Mouse (Mus musculus) urinary bladder, postnatal 36 days (tissue): ENCODE data around the gene Nckap5.
"Not testable (repeated sequence)": the region's sequence is repeated elsewhere in the genome, so short reads cannot be mapped to it uniquely, and the experiment has no call there.

Experiments
- DNase-seq, 2 experiments: peaks; one replicate each; pipeline ENCODE4 v3.0.0; 2022; ENCODE audit warnings: low spot score in 2 of 2, mixed read lengths in 1 of 2

The Nckap5 gene

DNA sequence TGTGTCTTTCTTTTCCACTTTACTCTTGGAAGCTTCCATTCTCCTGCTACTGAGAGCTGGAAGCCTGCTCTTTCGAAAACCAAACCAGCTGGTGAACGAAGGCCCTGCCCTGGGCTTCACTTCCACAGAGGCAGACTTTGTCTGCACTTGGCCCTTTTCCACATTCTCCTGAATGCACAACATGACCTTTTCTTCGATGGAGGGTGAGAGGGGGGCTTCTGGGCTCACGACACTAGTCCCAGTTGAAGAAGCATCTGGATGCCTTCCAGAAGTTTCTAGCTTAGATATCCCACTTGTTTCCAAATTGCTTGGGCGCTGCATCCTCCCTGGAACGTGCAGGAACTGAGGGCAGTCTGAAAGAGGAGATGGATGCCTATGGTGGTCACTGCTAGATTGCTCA lies 806.1 kb downstream of the Nckap5 start:
- no peak for DNase-seq

DNA sequence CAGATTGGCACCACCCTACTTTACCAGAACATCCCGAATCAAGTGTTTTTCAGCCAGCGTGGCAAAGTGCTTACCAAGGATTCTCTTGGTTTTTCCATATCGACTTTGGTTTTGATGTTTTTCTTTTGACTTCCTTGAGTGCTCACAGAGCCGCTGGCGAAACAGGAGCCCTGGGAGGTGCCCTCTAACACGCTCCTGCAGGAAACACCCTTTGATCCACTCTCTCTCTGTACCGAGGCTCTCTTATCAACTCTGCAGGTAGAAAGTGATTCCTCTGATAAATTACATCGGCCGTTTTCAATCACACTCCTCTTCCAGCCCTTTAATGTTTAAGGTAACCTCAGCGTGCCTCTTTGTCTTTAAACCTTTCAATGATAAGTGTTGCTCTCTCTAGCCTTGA lies 807.6 kb downstream of the Nckap5 start:
- no peak for DNase-seq

DNA sequence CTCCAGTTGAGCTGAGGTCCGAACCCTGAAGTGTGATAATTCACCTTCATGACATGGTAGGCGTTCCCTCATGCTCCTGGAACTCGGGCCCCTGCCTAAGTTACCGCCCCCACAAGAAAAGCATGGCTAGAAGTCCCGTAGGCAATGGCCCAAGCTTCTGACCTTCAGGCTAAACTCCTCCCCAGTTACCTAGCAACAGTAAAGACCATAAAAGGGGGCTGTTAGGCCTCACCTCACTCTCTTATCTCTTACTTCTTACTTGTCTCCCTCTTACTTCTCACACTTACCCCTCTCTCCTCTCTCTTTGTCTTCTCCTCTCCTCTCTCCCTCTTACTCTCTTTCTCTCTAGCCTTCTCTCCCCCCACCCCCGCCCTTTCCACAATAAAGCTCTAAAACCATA lies 811.9 kb downstream of the Nckap5 start:
- not testable (repeated sequence) for DNase-seq

DNA sequence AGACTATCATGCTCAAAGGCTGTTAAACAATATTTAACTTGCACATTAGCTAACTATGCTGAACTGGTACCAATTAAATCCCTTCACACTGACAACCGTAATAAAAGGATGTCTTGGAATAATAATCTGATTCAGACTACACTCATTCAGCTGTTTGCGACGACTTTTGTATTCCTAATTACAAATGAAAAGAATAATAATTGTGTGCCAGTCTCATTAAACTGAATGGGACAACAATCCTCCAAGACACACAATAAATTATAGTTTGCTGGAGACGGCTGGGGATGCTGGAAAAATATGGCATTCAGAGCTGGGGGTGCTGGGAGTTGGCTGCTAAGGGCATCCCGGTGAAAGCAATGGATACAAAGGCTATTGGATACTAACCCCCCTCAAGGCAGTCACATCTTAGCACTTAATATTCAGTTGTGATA lies 818.9 kb downstream of the Nckap5 start:
- DNase-seq: no peak

DNA sequence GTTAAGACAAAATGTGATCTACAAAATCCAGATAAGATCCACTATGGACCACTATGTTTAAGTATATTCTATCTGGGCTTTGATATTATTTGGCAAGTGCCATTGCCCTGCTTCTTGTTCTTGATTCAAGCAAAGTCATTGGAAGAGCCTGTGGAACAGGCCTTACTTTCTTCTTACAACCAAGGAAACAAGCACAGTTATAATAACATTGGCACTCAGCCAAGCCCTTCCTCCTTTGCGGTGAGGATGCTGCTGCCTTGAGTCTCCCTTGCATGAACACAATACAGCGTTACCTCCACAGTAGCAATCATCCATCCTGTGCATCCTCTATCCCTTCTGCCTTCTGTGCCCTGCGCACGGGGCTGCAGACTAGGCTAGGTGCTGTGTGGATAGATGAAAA lies 823.0 kb downstream of the Nckap5 start:
- no peak for DNase-seq

DNA sequence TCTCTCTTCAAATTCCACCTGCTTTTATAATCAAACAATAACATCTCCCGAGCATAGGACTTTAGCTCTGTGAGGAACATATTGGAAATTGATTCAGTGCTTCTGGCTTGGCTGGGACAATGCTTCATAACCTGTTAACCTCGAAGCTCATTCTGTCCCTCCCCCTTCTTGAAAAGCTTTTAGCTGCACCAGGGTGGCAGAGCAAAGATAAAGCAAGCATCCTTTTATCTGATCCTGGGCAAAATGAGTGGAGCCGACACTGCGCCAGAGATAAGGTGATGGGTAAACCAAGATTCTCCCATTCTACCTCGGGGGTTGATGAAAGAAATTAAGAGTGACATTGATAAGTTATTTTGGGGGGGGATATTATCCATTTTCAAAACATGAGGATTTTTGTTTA lies 824.9 kb downstream of the Nckap5 start:
- DNase-seq: no peak

DNA sequence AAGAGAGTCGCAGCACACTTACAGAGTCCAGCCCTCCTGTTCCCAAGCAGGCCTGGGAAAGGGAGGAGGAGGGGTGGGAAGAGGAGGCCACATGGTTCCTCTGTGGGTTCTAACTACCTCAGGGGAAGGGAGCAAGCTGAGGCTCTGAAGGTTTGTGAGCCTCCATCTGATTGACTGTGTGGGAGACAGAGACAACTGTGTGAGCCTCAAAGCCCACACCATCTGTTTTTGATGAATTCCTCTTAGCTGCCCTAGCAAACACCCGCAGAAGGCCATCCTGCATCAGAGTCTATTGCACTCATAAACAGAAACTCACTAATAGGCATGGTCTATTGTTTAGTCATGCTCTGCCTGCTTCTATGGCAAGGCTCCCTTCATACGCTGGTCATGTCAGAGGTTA lies 834.1 kb downstream of the Nckap5 start:
- no peak for DNase-seq

DNA sequence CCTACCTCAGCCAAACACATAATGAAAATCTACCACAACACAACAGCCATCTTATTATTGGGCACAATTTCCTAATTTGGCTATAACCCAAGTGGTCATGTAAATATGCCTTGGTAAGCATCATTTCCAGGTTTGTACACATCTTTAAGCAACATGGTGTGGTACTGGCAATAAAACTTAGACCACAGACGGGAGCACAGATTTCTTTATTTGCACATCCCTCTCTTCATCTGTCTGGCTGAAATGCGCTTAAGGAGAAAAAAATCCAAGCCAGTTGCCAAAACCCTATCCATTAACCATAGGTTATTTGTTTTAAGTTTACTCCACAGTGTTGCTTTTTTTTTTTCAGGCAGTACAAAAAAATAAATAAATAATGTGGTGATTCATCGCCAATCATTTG lies 842.8 kb downstream of the Nckap5 start:
- DNase-seq: no peak

DNA sequence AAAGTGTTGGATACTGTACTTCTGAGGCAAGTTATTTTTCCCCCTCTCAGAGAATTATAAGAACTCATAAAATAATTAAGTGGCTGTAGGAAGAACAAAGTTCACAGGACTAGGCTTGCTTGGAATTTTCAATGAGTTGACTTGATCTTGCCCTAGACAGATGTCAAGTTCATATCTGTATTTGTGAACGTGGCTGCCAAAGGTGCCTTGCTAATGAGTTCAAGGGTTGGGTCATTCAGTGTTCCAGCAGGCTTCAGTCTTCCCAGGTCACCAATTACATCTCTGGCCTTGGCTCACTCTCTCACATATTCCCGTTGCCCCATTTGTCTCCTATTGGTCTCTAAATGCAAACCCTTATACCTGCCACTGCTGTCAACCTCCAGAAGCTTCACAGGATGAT lies 846.0 kb downstream of the Nckap5 start:
- no peak for DNase-seq

DNA sequence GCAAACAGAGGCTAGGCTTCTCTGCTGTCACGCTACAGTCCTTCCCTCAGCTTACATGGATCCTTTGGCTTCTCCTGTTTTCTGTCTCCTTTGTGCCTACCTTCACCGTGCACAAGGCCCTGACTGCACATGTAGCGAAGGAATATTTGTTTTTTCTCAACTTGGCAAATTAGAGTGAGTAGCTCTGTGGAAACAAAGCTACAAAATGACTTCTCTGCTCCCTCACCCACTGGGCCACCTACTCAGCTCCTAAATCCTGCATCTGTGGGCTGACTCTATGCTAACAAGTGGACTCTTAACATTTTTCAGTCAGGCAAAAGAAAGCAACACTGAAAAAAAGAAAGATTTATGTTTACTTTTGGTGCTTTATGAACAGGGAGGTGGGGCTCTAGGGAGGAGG lies 856.0 kb downstream of the Nckap5 start:
- no peak for DNase-seq

DNA sequence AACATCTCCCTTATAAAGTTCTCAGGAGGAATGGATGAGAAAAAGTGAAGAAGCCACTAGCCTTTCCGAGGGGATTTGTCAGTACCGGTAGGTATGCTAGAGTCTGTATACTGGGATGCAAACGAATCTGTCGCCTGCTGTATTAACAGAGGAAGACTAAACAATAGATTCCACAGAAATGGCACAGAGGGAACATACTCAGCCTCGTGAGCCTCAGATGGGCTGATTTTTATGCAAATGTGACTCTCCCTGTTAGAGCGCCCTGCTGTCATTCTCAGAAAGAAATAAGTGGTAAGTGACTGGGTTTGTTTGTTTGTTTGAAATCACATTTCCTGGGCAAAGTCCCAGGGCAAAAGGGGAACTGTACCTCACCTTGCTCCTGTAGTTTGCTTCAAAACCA lies 858.7 kb downstream of the Nckap5 start:
- DNase-seq: no peak

DNA sequence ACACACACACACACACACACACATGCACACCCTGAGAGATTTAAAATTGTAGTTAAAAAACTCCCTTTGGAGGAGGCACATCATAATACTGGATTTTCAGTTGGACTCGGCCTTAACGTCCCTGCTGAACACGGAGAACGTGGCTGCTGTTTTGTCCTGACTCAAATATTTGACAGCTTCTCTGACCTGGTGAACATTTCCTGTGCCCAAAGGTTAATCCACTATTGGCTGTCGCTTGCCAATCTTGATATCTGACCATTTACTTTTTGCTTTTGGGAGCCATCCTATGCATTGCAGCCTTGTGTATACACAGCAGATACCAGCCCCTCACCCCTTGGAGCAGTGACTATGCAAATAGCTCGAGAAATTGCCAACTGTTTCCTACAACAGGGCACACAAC lies 862.9 kb downstream of the Nckap5 start:
- DNase-seq: no peak

DNA sequence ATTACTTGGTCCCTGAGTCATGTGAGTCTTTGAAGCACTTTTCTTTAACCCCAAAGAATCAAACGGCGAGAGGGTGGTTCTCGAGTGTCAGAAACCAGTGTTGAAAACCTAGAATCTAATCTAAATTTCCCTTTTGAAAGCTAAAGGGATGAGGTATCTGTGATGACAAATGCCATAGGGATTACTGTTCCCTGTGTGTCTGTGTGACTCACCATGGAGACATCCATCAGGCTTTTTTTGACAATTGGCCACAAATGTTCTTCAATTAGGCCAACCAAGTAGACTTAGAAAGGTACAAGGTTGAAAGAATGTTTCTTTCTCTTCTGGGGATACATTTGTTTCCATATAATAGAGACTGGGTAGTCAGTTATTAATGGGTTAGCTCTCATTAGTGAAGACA lies 879.6 kb downstream of the Nckap5 start:
- DNase-seq: no peak

DNA sequence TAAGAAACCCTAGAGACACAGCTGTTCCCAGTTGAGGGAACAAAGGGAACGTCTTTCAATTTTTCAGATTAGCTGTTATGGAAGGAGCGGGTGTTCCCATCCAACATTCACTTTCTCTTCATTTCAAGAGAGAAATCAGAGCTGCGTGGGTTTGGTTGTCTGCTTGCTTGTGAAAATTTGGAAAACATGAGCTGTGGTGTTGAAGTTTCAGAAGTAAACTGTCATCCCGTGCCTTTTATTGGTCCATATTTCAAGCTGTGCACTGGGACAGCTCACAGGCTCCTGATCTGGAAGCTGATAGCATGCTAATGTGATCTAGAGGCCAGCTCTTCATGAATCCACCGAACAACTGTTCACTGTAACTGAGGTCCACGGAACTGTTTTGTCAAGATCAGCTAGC lies 881.5 kb downstream of the Nckap5 start:
- DNase-seq: no peak

DNA sequence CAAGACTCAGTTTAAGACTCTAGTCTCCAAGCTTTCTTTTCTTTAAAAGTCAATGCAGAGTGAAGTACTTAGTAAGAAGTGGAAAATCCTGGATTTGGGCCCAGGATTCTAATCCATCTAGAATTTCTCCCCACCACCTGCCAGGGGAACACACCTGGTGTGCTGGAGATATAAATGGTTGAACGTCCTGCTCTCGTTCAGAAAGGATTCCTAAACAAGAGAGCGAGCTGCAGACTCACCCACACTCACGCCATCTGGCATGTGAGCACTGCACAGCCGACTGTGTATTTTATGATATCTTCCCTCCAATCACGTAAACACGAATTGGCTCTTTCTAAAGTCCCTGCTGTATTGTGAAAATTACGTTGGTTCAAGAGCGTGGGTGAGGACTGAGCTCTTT lies 885.5 kb downstream of the Nckap5 start:
- DNase-seq: no peak

DNA sequence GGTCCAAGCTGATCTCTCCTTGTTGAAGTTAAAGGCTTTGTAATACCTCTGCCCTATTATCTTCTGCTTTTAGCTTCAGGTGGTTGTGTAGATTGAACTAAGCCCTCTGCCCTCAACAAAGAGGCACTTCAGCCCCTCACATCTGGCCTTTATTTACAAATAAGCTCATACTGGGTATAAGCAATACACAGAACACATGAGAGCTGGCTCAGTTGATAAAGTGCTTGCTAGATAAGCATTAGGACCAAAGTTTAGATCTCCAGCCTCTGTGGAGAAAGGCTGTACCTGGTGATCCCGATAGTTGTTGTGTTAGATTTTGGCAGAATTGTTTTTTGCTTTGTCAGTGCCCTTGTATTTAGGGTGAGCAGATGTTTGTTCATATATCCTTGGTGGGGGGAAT lies 887.3 kb downstream of the Nckap5 start:
- DNase-seq: no peak

DNA sequence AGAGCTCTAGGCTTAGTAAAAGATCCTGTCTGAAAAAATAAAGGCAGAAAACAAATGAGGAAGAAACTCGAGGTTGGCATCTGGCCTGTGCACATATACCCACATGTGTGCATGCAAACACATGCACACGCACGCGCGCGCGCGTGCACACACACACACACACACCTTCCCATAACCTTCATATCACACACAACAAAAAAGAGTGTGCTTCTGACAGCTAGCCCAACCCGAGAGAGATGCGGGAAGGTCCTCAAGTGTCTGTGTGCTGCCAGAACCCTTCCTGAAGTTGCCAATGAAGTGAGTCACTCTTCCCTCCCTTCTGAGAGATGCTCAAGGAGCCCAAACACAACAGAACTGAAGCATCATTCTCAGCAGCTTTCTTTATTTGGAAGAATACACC lies 905.1 kb downstream of the Nckap5 start:
- no peak for DNase-seq

DNA sequence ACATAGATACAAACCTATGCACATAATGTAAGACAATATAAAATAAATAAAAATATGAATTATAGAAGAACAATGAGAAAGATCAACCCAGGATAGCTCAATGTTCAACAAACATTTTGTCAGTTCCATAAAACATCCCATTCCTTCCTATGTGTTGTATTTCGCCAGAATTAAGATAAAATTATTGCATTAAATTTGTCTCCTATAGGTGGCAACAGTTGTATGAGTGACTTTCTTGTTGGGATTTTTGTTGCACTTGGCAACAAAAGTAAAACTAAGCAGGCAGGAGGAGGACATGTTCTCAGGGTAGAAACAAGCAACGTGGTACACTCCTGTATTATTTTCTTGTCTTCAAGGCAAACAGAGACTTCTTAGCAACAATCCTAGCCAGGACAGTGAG lies 907.5 kb downstream of the Nckap5 start:
- DNase-seq: no peak

DNA sequence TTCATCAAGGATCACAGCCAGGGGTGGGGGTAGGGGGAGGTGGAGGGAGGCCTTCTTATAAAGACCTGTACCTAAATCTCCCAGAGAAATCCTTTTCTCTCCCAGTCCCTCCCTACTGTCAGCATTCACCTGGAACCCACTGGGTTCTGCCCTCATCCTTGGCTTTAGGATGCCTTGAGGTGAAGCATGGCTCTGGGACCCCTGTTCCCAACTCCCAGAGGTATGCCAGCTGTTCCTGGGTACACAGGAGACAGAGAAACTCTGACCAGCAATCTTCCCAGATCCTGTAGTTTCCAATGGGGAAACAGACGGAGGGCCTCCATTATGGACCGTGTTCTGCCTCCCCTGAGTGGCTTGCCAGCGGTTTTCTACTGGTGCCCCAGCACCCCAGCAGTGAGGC lies 909.9 kb downstream of the Nckap5 start:
- no peak for DNase-seq

DNA sequence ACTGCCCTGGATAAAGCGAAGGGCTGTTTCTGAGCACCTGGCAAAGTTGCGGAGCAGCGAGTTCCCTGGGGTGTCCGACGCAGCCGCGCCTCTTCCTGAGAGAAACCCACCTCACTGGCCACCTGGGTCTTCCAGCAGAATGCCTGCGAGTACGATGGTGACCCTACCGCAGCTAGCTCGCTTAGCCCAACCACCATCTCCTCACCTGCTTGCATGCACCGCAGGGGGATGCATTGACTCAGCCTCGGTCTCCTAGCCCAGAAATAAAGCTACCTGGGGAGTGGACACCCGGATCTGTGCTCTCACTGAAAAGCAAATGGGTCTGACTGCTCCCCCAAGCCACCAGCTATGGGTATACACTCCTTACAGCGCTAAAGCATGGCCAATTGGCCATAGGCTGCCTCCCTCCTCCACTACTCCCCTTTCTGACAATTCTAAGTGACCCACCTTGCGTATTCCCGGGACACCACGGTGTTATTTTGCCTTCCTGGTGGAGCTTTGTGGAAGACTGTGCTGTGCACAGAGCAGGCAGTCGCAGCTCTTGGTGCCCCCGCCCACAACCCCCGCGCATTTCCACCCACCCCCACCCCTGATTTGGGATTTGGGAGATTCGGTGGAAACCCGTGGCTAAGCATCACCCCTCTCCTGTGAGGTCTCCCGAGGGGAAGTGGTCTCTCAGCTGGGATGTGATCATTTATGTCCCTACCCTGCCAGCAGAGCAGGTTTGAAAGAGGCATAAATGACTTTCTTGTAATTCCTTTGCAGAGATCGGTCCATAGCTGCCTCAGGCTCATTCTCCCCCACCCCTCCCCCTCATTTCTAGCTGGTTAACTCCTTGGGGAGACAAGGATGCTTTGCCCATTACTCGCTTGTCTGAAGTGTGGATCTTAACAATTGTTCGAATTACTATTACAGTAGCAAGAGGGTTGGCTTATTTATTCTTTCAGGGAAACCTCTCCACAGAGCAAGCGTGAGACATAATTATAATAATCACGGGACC lies 917.7 kb downstream of the Nckap5 start, which contains the start of gene Lypd1:
TSS of gene Lypd1 (minus strand) at position 501 of the 1,000 bp plus-strand sequence.
- no peak for DNase-seq

DNA sequence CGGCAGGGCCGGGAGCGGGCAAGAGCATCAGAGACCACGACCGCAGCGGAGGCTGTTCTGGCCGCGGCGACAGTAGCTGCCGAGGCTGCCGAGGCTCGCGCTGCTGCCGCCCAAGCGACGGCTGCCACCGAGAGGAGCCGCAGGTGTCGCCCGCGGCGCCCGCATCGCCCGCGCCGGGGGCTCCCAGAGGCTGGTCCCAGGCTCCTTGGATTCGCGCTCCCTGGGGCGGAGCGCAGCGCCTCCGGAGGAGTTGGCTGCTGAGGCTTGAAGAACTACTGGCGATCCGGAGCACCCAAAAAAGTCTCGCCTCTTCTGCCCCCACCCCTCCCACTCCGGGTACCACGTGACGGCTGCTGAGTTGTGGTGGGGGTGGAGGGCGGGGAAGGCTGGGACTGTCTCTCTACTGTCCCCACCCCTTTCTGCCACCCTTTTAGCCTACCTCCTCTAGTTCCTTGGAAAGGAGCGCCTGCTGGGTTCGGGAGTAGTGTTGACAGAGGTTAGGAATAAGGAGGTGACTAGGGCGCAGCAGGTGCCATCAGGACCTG lies 918.6 kb downstream of the Nckap5 start:
- DNase-seq: peak; percentile 7 to 9

DNA sequence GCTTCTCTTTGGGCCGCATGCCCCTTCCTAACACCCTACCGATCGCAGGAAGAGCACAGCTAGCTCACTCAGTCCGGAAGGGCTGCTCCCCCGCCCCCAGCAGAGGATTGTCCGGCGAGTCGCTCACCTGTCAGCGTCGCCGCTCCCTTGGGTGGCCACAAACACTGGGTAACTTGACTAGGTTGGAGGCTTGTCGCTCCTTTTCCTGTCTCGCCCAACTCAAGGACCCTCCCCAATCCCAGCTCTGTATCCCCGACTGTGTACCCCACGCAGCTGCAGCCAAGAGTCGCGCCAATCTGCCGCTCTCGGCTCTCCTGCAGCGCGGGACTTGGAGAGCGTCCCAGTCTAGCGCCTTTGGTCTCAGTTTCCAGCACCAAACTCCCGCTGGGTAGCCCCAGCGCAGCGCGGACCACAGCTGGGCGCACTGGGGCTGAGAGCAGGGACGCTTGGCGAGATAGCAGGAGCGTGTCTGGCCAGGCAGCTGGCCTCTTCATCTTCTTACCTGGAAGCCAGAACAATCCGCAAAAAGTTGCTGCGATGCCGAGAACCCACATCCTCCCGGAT lies 919.2 kb downstream of the Nckap5 start:
- DNase-seq: peak; percentile 1 to 5

DNA sequence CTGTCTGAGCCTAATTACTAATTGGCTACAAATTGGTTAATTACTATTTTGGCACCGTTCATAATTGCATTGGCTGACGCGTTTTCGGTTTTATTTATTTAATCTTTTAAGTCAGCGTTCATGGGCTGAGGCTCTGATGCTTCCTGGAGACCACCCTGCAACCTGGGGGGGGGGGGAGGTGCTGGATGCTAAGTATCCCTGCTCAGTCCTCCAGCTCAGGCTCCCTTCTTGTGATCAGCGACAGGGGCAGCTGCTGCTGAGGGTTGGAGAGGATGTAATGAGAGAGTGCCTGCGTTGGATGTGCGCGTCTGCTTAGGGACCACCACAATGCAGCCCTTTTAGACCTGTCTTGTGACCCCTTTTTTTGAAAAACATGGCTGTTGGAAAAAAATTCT lies 919.7 kb downstream of the Nckap5 start:
- no peak for DNase-seq
